Mouse (Mus musculus) cerebellum, postnatal 10 days (tissue): Measurements from ENCODE around the gene Sbk1.

ENCODE experiments used
- DNase-seq, 2 experiments: peaks; one replicate each; pipeline ENCODE4 v3.0.0; 2021; ENCODE audit warnings: mixed read lengths in 2 of 2

Gene Sbk1

DNA sequence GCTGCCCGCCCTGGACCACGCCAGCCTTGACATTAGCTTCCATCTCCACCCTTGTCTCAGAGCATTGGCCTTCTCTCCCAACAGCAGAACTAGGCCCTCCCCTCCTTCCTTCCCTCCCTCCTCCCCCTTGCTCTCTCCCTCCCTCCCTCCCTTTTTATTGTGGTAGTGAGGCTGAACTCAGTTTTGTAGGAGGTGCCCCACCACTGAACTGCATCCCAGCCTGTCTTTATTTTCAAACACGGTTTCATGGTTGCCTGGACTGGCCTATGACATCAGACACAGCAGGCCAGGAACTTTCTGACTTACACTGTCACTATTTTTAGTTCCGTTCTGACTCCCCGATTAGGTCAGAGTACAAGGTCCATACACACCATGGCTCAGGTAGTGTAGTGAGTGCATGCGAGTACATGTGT, 67.8 kb downstream of the Sbk1 start:
- no peak for DNase-seq

DNA sequence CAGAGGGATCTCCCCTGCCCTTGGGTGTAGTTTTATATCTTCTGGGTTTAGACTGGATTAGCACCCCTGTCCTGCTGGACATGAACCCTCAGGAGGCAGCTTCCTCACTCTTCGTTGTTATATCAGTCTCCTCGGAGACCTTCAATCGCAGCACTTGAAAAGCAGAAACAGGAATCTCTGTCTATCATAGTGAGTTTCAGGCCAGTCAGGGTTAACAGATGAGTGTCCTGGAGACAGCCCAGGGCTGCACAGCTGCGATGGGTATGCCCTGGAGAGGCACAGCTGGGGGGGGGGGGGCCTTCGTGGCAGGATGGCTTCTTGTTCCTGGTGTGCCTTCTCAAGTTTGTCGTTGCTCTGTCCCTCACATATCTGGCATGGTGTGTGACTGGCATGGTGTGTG, 68.5 kb downstream of the Sbk1 start:
- no peak for DNase-seq
